Mouse (Mus musculus): ENCODE data around the gene Hap1.

DNA sequence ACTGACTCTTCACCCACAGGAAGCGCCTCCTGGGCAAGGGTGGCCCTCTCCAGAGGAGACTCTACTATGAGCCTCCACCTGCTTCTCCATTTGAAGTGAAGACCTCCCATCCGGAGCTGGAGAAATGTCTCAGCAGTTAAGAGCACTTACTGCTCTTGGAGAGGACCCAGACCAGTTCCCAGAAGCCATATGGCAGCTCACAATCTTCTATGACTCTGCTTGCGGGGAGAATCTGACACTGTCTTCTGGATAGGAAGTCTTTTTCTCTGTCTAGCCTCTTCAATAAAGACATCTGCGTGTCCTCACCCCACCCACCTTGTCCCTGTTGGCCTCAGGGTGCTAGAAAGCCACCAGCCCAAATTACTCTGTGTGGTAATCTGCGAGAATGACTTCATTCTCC lies 37.0 kb upstream of the Hap1 start:
- TF ChIP-seq POLR2A (IDR thresholded peaks at IDR 0.05; ENCODE audit: extremely low read depth, insufficient read depth, low read length) (no peak), CTCF (IDR thresholded peaks at IDR 0.05; ENCODE audit: extremely low read depth, insufficient read depth, low read length) (no peak)

All from cortical plate, adult 2 months (tissue).